Mouse (Mus musculus): ENCODE results near the gene Ptprm. TPM values are rescaled to one million over a fixed set of nuclear protein-coding genes. Genes with fewer than 3 reads are reported as not detected.

Ptprm gene
- polyA plus RNA-seq, 1 experiment from 2014 or later = 12.4 TPM

DNA sequence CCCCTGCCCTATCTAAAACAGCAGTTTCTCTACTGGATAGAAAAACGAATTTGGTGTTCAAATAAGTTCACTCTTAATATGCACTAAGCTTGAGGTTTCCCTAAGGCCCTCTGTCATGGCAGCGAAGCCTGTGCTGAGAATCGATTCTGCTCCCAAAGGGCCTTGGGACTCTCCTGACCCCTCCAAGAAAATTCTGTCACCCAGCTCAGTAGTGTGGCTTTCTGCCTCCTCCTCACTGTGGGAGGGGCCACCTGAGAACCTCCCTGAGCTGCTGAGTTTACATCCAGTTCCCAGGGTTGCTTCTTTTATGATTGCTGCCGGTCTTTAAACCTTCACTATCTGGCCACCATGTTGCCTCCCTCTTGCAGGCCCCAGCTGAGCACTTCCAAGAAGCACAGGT is 666.7 kb downstream of the Ptprm start:
- H3K9ac ChIP-seq = no peak overlapping the region
- no peak overlapping the region for H3K27ac ChIP-seq
- H3K4me1 ChIP-seq = no peaks in the 10 kb centered on the region
- H3K36me3 ChIP-seq = no peaks in the 10 kb centered on the region
- no peak for ATAC-seq (ENCODE audit: insufficient read depth, low FRiP score, low read depth)
- no peaks in the 10 kb centered on the region for H3K27me3 ChIP-seq (replicated peaks)
- 81% methylated on average over 4 of the region's 4 CpGs for WGBS
- H3K4me3 ChIP-seq (replicated peaks) = no peak overlapping the region
- no peak overlapping the region for H3K4me2 ChIP-seq
- H3K9me3 ChIP-seq = no peaks in the 10 kb centered on the region

DNA sequence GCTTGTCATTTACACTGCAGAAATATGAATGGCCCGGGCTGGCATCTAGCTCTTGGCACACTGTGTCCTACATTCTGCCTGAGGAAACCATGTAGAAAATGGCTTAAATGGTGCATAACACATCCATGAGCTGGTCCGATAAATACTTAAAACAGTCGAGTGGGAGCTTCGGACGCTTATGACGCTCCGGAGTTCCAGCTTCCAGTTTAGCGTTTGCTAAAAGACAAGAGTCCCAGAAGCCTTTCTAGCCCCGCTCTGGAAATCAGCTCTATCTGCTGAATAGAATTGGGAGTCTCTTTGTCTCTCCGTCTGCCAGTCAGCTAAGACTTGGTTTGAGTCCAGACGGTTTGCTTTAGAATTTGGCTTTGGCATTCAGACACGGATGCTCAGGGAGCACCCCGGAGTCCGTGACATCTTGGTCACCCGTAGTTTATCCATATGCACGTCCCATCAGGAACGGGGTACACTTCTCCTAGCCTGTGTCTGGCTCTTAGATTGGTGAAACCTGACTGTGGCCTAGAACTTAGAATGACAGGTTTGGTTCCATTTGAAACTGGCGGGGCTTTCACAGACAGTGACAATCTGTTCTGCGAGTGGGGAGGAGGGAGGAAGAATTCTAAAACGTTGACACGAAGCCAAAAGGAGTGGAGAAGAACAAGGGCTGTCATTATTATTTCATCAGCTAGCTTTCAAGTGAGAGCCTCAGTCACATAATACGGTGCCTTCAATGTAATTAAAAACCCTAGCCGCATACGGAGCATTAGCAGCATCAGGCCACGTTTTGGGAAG is 667.4 kb downstream of the Ptprm start:
- Histone ChIP-seq H3K27ac (no peak overlapping the region), H3K9ac (no peak overlapping the region), H3K9me3 (no peaks in the 10 kb centered on the region), H3K4me2 (no peak overlapping the region), H3K36me3 (no peaks in the 10 kb centered on the region), H3K4me1 (no peaks in the 10 kb centered on the region), H3K4me3 (replicated peaks) (no peak overlapping the region), H3K27me3 (replicated peaks) (no peaks in the 10 kb centered on the region)
- WGBS = 81% methylated on average over 25 of the region's 25 CpGs
- ATAC-seq (ENCODE audit: insufficient read depth, low FRiP score, low read depth) = no peak

DNA sequence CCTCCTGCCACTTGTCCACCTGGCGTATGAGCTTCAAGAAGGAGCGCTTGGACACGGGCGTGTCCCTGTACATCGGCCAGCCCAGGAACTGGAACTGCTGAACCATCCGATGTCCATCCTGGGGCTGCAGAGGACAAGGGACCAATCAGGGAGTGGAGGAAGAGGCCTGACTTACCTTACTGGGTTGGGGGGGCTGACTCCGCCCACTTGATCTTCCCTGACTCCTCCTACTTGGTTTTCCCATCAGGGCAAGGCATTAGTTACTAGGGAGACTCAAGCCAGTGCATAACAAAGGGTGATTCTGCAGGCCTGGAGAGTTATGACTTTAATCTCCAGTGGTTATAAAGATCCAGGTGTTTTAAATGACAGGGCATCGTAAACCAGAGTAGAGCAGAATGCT is 670.8 kb downstream of the Ptprm start:
- Histone ChIP-seq H3K9me3 (no peaks in the 10 kb centered on the region), H3K27ac (no peak overlapping the region), H3K36me3 (no peaks in the 10 kb centered on the region), H3K4me1 (no peaks in the 10 kb centered on the region), H3K9ac (no peak overlapping the region), H3K4me3 (replicated peaks) (no peak overlapping the region), H3K4me2 (no peak overlapping the region), H3K27me3 (replicated peaks) (no peaks in the 10 kb centered on the region)
- 74% methylated on average over 8 of the region's 8 CpGs for WGBS
- 0 out of 2 replicates have a peak, but pooled peaks have one; percentile 39 for ATAC-seq (ENCODE audit: insufficient read depth, low FRiP score, low read depth)

DNA sequence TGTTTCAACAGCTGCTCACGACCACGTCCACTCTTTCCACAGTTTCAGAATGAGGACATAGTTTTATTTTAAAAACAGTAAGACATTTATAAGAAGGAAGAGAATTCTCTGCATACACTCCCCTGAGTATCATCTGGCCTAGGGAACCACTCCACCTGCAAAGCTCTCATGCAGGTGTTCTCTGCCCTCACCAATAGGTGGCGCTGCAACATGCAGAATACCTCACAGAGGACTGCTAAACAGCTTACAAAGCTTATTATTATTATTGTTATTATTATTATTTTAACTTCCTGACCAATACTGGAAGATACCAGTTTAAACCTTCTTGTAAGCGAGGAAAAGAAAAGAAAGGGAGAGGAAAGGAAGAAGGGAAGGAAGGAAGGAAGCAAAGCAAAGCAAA is 673.6 kb downstream of the Ptprm start:
- no peak for ATAC-seq (ENCODE audit: insufficient read depth, low FRiP score, low read depth)
- 32% methylated on average over 4 of the region's 4 CpGs for WGBS
- Histone ChIP-seq H3K4me2 (no peak overlapping the region), H3K4me1 (no peaks in the 10 kb centered on the region), H3K9me3 (no peaks in the 10 kb centered on the region), H3K27me3 (replicated peaks) (no peaks in the 10 kb centered on the region), H3K4me3 (replicated peaks) (no peak overlapping the region), H3K27ac (no peak overlapping the region), H3K9ac (no peak overlapping the region), H3K36me3 (no peaks in the 10 kb centered on the region)

DNA sequence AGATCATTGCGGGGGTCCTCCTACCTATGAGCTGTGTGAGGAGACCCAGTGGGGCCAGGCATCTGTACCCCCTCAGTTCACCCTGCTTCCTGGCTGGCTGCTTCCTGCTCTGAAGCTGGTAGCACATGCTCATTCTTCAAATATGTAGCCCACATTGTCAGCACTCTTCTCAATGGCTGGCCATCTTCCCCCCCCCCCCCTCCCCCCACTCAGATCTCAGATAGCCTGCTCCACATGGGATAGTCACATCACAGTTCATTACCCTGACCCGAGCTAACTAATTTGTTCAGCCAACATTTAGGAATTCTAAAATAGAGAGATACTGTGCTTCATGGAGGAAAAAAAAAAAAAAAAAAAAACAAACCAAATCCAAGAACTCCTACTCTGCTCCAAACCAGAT is 679.6 kb downstream of the Ptprm start:
- no peaks in the 10 kb centered on the region for H3K36me3 ChIP-seq
- WGBS = 88% methylated on average over 2 of the region's 2 CpGs
- H3K9ac ChIP-seq = no peak overlapping the region
- H3K27me3 ChIP-seq (replicated peaks) = no peaks in the 10 kb centered on the region
- H3K4me2 ChIP-seq = no peak overlapping the region
- H3K9me3 ChIP-seq = no peaks in the 10 kb centered on the region
- H3K4me3 ChIP-seq (replicated peaks) = no peak overlapping the region
- no peak overlapping the region for H3K27ac ChIP-seq
- ATAC-seq (ENCODE audit: insufficient read depth, low FRiP score, low read depth) = no peak
- H3K4me1 ChIP-seq = no peaks in the 10 kb centered on the region

DNA sequence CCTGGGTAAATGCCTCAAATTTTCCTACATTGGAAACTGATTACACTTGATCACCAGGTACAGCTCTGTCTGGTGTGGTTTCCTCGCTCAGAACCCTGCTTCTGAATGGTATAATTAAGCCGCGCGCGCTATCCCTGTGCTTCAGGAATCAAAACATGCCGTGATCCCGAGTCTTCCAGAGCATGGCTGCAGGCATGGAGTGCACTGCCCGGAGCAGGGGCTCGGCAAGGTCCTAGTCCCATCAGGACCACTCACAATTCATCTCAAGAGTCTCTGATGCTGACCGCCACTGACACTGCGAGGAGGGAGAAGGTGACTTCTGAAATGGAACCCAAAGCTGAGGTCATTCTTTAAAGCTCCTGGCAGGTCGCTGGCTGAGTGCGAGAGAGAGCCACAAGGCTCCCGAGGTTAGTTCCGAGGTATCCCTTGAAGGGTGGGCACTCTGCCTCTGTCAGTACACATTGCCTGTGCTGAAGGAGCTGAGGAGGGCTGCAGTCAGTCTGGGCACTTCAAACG is 682.5 kb downstream of the Ptprm start:
- no peak overlapping the region for H3K4me2 ChIP-seq
- no peaks in the 10 kb centered on the region for H3K9me3 ChIP-seq
- H3K27me3 ChIP-seq (replicated peaks) = no peaks in the 10 kb centered on the region
- H3K4me3 ChIP-seq (replicated peaks) = no peak overlapping the region
- 84% methylated on average over 16 of the region's 16 CpGs for WGBS
- no peak overlapping the region for H3K27ac ChIP-seq
- H3K9ac ChIP-seq = no peak overlapping the region
- H3K36me3 ChIP-seq = no peaks in the 10 kb centered on the region
- ATAC-seq (ENCODE audit: insufficient read depth, low FRiP score, low read depth) = no peak
- H3K4me1 ChIP-seq = no peaks in the 10 kb centered on the region

GRCm38 (mm10) chr17:66671287-66671686 is 683.0 kb downstream of the Ptprm start:
- no peaks in the 10 kb centered on the region for H3K36me3 ChIP-seq
- H3K4me2 ChIP-seq = no peak overlapping the region
- H3K9me3 ChIP-seq = no peaks in the 10 kb centered on the region
- H3K9ac ChIP-seq = no peak overlapping the region
- no peaks in the 10 kb centered on the region for H3K4me1 ChIP-seq
- H3K27me3 ChIP-seq (replicated peaks) = no peaks in the 10 kb centered on the region
- H3K4me3 ChIP-seq (replicated peaks) = no peak overlapping the region
- no peak overlapping the region for H3K27ac ChIP-seq
- no peak for ATAC-seq (ENCODE audit: insufficient read depth, low FRiP score, low read depth)
- WGBS = 79% methylated on average over 8 of the region's 8 CpGs

DNA sequence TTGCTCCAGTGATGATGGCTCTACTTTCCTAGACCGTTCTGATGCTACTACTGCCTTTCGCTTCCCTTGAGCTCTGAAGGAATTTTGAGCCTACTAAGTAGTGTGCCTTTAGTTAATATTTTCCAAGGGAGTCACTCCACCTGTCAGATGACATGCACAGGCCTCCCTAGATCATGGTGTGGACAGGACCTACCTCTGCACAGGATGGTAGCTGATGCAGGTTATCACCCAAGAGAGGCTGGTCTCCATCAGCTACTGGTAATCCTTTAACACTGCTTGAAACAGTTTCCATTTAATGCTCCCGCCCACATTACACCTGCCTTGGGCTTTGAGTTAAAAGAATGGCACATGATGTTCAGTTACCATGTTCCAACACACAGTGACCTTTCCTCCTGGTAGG is 688.5 kb downstream of the Ptprm start:
- Histone ChIP-seq H3K9me3 (no peaks in the 10 kb centered on the region), H3K4me1 (no peaks in the 10 kb centered on the region), H3K4me3 (replicated peaks) (no peak overlapping the region), H3K4me2 (no peak overlapping the region), H3K36me3 (no peaks in the 10 kb centered on the region), H3K9ac (no peak overlapping the region), H3K27ac (no peak overlapping the region), H3K27me3 (replicated peaks) (no peaks in the 10 kb centered on the region)
- 86% methylated on average over 3 of the region's 3 CpGs for WGBS
- ATAC-seq (ENCODE audit: insufficient read depth, low FRiP score, low read depth) = no peak

- no peak overlapping the region for H3K9ac ChIP-seq
- no peak overlapping the region for H3K4me3 ChIP-seq (replicated peaks)
- no peak overlapping the region for H3K27ac ChIP-seq
- ATAC-seq (ENCODE audit: insufficient read depth, low FRiP score, low read depth) = no peak; the same call in 1 of the 2 replicates
- no peak overlapping the region for H3K4me2 ChIP-seq
- no peaks in the 10 kb centered on the region for H3K27me3 ChIP-seq (replicated peaks)
- H3K4me1 ChIP-seq = no peaks in the 10 kb centered on the region
- H3K9me3 ChIP-seq = no peaks in the 10 kb centered on the region
- H3K36me3 ChIP-seq = no peaks in the 10 kb centered on the region
- 73% methylated on average over 3 of the region's 3 CpGs for WGBS
Measured at GRCm38 (mm10) chr17:66665201-66665756, 689.0 kb downstream of the Ptprm start.

- 54% methylated on average over 10 of the region's 10 CpGs for WGBS
- no peaks in the 10 kb centered on the region for H3K36me3 ChIP-seq
- no peak overlapping the region for H3K27ac ChIP-seq
- H3K9ac ChIP-seq = no peak overlapping the region
- no peak for ATAC-seq (ENCODE audit: insufficient read depth, low FRiP score, low read depth)
- H3K4me3 ChIP-seq (replicated peaks) = no peak overlapping the region
- H3K4me2 ChIP-seq = no peak overlapping the region
- no peaks in the 10 kb centered on the region for H3K27me3 ChIP-seq (replicated peaks)
- no peaks in the 10 kb centered on the region for H3K9me3 ChIP-seq
- H3K4me1 ChIP-seq = no peaks in the 10 kb centered on the region
Measured at GRCm38 (mm10) chr17:66664796-66665195, 689.5 kb downstream of the Ptprm start.

DNA sequence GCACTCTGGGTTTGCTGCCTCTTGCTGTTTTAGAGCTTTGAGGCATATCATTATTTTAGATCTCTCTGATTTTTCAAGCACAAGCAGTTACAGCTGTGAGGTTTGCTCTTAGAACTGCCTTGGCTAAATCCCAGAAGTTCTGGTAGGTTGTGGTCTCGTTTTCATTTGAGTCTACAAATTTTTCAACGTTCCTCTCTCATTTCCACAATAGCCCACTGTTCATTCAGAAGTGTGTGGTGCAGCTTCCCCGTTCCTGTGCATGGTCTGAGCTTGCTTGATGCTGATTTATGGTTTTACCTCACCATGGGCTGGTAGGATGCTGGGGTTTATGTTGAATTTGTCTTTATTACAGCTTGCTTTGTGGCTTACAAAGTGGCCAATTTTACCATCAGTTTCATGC is 695.0 kb downstream of the Ptprm start:
- Histone ChIP-seq H3K4me1 (no peaks in the 10 kb centered on the region), H3K36me3 (no peaks in the 10 kb centered on the region), H3K27me3 (replicated peaks) (no peaks in the 10 kb centered on the region), H3K4me2 (no peak overlapping the region), H3K9ac (no peak overlapping the region), H3K27ac (no peak overlapping the region), H3K4me3 (replicated peaks) (no peak overlapping the region), H3K9me3 (no peaks in the 10 kb centered on the region)
- ATAC-seq (ENCODE audit: insufficient read depth, low FRiP score, low read depth) = no peak
- 32% methylated on average over 3 of the region's 3 CpGs for WGBS

DNA sequence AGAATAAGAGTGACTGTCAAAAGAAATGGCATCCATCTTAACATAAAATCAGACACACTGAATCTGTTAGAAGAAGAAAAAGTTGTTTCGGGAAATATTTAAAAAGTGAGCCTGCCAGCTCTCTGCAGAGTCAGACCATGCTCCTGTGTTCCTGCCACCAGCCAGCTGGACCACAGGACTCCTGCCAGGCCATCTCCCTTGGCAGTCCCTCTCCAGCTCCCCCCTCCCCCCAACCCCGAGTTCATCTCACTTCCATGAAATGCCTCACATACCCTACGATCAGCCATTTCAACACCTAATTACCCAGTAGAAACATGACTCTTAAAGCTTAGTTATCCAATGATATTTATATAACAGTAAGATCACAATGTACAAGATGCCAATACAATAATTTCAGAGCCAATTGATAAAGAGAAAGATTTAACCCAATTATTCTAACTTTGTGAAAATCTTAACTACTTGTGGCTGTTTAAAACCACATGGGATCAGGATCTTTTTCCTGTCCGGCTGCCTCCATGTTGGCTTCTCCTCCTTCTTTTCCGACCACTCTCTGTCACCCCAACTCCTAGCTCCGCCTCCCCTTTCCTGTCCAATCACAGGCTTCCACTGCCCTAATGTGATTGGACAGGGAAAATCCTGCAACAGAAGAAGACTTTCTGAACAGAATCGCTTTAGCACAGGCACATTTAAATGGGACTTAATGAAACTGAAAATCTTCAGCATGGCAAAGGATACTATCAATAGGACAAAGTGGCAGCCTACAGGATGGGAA is 716.1 kb downstream of the Ptprm start:
- no peak for ATAC-seq (ENCODE audit: insufficient read depth, low FRiP score, low read depth)
- 84% methylated on average over 7 of the region's 7 CpGs for WGBS
- no peaks in the 10 kb centered on the region for H3K9me3 ChIP-seq
- no peaks in the 10 kb centered on the region for H3K4me1 ChIP-seq
- H3K9ac ChIP-seq = no peak overlapping the region
- no peak overlapping the region for H3K27ac ChIP-seq
- H3K4me2 ChIP-seq = no peak overlapping the region
- no peaks in the 10 kb centered on the region for H3K36me3 ChIP-seq
- no peaks in the 10 kb centered on the region for H3K27me3 ChIP-seq (replicated peaks)
- H3K4me3 ChIP-seq (replicated peaks) = no peak overlapping the region

Data from stomach, embryonic 15.5 days (tissue).